ENCODE assay signal across 7 mouse cellular contexts in genomic region chr7:30122188-30122530, GRCm38 (mm10). TPM values are rescaled to one million over a fixed set of nuclear protein-coding genes. Genes with fewer than 3 reads are reported as not detected.
A peak's percentile ranks its signal among the peaks of the same experiment; 100 is the strongest.
DNase-seq lines count a peak whose midpoint lies in the region; ATAC-seq and TF ChIP-seq lines count a peak whose summit lies in the region.

No protein-coding gene starts in this region.

- peak overlapping the region; percentile 19; the same call in 1 of the 2 replicates for H3K27ac ChIP-seq in spleen, adult 2 months (ENCODE audit: insufficient read depth, low read length)
- peak overlapping the region; percentile 88 for H3K27ac ChIP-seq in embryonic facial prominence, embryonic 12.5 days
- peak overlapping the region; percentile 75; the same call in 1 of the 2 replicates for H3K27ac ChIP-seq in limb, embryonic 12.5 days
- peak overlapping the region; percentile 61 for H3K27ac ChIP-seq in stomach, postnatal 0 days (replicated peaks)

- no peak for TF ChIP-seq CTCF in spleen, adult 2 months (IDR thresholded peaks at IDR 0.05; ENCODE audit: extremely low read depth, insufficient read depth, insufficient read length, insufficient replicate concordance)
- no peak for TF ChIP-seq CTCF in stomach, postnatal 0 days (IDR thresholded peaks at IDR 0.05; ENCODE audit: low read depth)

- H3K9ac ChIP-seq in embryonic facial prominence, embryonic 12.5 days, result peak overlapping the region; percentile 70
- H3K9ac ChIP-seq in limb, embryonic 12.5 days (replicated peaks), result peak overlapping the region; percentile 80
- H3K9ac ChIP-seq in stomach, postnatal 0 days (ENCODE audit: low read length), result peak overlapping the region; percentile 71

- H3K36me3 ChIP-seq in spleen, adult 2 months (ENCODE audit: control insufficient read depth, insufficient read depth, low read length), result no peaks in the 10 kb centered on the region
- H3K36me3 ChIP-seq in embryonic facial prominence, embryonic 12.5 days, result peaks cover 8% of the 10 kb centered on the region
- H3K36me3 ChIP-seq in limb, embryonic 12.5 days, result peaks cover 16% of the 10 kb centered on the region
- no peaks in the 10 kb centered on the region for H3K36me3 ChIP-seq in stomach, postnatal 0 days (ENCODE audit: control insufficient read depth, insufficient read depth, low read length)

- no peak for TF ChIP-seq POLR2A in spleen, adult 2 months (IDR thresholded peaks at IDR 0.05; ENCODE audit: low read depth, low read length)

- no peaks in the 10 kb centered on the region for H3K4me1 ChIP-seq in spleen, adult 2 months (ENCODE audit: control insufficient read depth, insufficient read depth, insufficient read length)
- H3K4me1 ChIP-seq in embryonic facial prominence, embryonic 12.5 days, result peaks cover 11% of the 10 kb centered on the region
- peaks cover 9% of the 10 kb centered on the region for H3K4me1 ChIP-seq in limb, embryonic 12.5 days (replicated peaks)
- H3K4me1 ChIP-seq in stomach, postnatal 0 days (replicated peaks; ENCODE audit: control insufficient read depth, insufficient read depth), result no peaks in the 10 kb centered on the region

- H3K4me3 ChIP-seq in spleen, adult 2 months (ENCODE audit: extremely low read depth, insufficient read depth, insufficient read length), result peak overlapping the region; percentile 77
- peak overlapping the region; percentile 67 for H3K4me3 ChIP-seq in embryonic facial prominence, embryonic 12.5 days
- H3K4me3 ChIP-seq in limb, embryonic 12.5 days (replicated peaks), result peak overlapping the region; percentile 68
- peak overlapping the region; percentile 63 for H3K4me3 ChIP-seq in stomach, postnatal 0 days (ENCODE audit: low read depth, low read length)

- H3K27me3 ChIP-seq in spleen, adult 2 months (ENCODE audit: control insufficient read depth, insufficient read depth, low read length), result no peaks in the 10 kb centered on the region
- no peaks in the 10 kb centered on the region for H3K27me3 ChIP-seq in embryonic facial prominence, embryonic 12.5 days
- H3K27me3 ChIP-seq in limb, embryonic 12.5 days, result no peaks in the 10 kb centered on the region
- H3K27me3 ChIP-seq in stomach, postnatal 0 days (ENCODE audit: control insufficient read depth, insufficient read depth, low read length), result no peaks in the 10 kb centered on the region

- H3K4me2 ChIP-seq in embryonic facial prominence, embryonic 12.5 days (replicated peaks), result peak overlapping the region; percentile 82
- H3K4me2 ChIP-seq in limb, embryonic 12.5 days, result peak overlapping the region; percentile 64
- peak overlapping the region; percentile 64 for H3K4me2 ChIP-seq in stomach, postnatal 0 days (replicated peaks; ENCODE audit: low read depth)

- DNase-seq in spleen, adult 2 months (ENCODE audit: low read depth in 1 of 2, low spot score in 2 of 2), result no peak
- no peak for DNase-seq in spleen, postnatal 36 days (ENCODE audit: low spot score in 2 of 2)
- no peak for DNase-seq in stomach, postnatal 0 days (ENCODE audit: low spot score)
- DNase-seq in urinary bladder, postnatal 25 days (ENCODE audit: low spot score), result no peak
- no peak for DNase-seq in kidney, postnatal 14 days

- peak; percentile 4; the same call in 1 of the 2 replicates for ATAC-seq in embryonic facial prominence, embryonic 12.5 days (ENCODE audit: insufficient number of reproducible peaks, insufficient read depth, low FRiP score, low TSS enrichment)
- 0 out of 2 replicates have a peak, but pooled peaks have one; percentile 21 for ATAC-seq in limb, embryonic 12.5 days (ENCODE audit: insufficient number of reproducible peaks, insufficient read depth, low FRiP score, low TSS enrichment, low read depth)
- peak; percentile 38; the same call in 1 of the 2 replicates for ATAC-seq in stomach, postnatal 0 days (ENCODE audit: low FRiP score, low TSS enrichment)

- H3K9me3 ChIP-seq in embryonic facial prominence, embryonic 12.5 days, result no peaks in the 10 kb centered on the region; the same call in 1 of the 2 replicates
- no peaks in the 10 kb centered on the region for H3K9me3 ChIP-seq in limb, embryonic 12.5 days
- no peaks in the 10 kb centered on the region for H3K9me3 ChIP-seq in stomach, postnatal 0 days (ENCODE audit: control insufficient read depth, low read length)

- under 1% methylated on average over 15 of the region's 15 CpGs for WGBS in spleen, adult 2 months
- WGBS in embryonic facial prominence, embryonic 12.5 days, result 4% methylated on average over 15 of the region's 15 CpGs
- WGBS in limb, embryonic 12.5 days, result 6% methylated on average over 15 of the region's 15 CpGs
- WGBS in stomach, postnatal 0 days, result 4% methylated on average over 15 of the region's 15 CpGs

- TF ChIP-seq EP300 in stomach, postnatal 0 days (optimal IDR thresholded peaks at IDR 0.05), result no peak

RNA-seq across cellular contexts. Expression of gene Zfp382, which starts 0.4 kb away (rescaled TPM):
- polyA plus RNA-seq in spleen, adult 2 months (2012; rRNA removed), result 0.92 and 1.9 TPM in 2 replicates
- 13.1 and 16.3 TPM in 2 replicates for polyA plus RNA-seq in embryonic facial prominence, embryonic 12.5 days (2016; fragmentation: Nextera tagmentation; extraction: Ambion mirVana)
- 11.8 and 16.7 TPM in 2 replicates for polyA plus RNA-seq in limb, embryonic 12.5 days (2016; fragmentation: Nextera tagmentation; extraction: Ambion mirVana)
- polyA plus RNA-seq in stomach, postnatal 0 days (2015; fragmentation: Nextera tagmentation; extraction: Ambion mirVana), result 2.4 and 3.0 TPM in 2 replicates

RNA-seq across cellular contexts. Expression of gene Zfp260, which starts 27.6 kb away (rescaled TPM):
- polyA plus RNA-seq in spleen, adult 2 months (2012; rRNA removed), result 9.3 and 11.3 TPM in 2 replicates
- polyA plus RNA-seq in embryonic facial prominence, embryonic 12.5 days (2016; fragmentation: Nextera tagmentation; extraction: Ambion mirVana), result 148 and 151 TPM in 2 replicates
- 138 and 146 TPM in 2 replicates for polyA plus RNA-seq in limb, embryonic 12.5 days (2016; fragmentation: Nextera tagmentation; extraction: Ambion mirVana)
- polyA plus RNA-seq in stomach, postnatal 0 days (2015; fragmentation: Nextera tagmentation; extraction: Ambion mirVana), result 44.6 and 44.8 TPM in 2 replicates

RNA-seq across cellular contexts. Expression of gene Zfp566, which starts 31.8 kb away (rescaled TPM):
- 1.1 and 2.2 TPM in 2 replicates for polyA plus RNA-seq in spleen, adult 2 months (2012; rRNA removed)
- polyA plus RNA-seq in embryonic facial prominence, embryonic 12.5 days (2016; fragmentation: Nextera tagmentation; extraction: Ambion mirVana), result 16.3 and 19.5 TPM in 2 replicates
- 17.0 and 25.0 TPM in 2 replicates for polyA plus RNA-seq in limb, embryonic 12.5 days (2016; fragmentation: Nextera tagmentation; extraction: Ambion mirVana)
- polyA plus RNA-seq in stomach, postnatal 0 days (2015; fragmentation: Nextera tagmentation; extraction: Ambion mirVana), result 3.4 and 3.8 TPM in 2 replicates

RNA-seq across cellular contexts. Expression of gene Gm26920, which starts 31.9 kb away (rescaled TPM):
- polyA plus RNA-seq in spleen, adult 2 months (2012; rRNA removed), result 0.16 TPM in 1 of 2 replicates, not detected in the other
- 3.3 and 4.4 TPM in 2 replicates for polyA plus RNA-seq in embryonic facial prominence, embryonic 12.5 days (2016; fragmentation: Nextera tagmentation; extraction: Ambion mirVana)
- polyA plus RNA-seq in limb, embryonic 12.5 days (2016; fragmentation: Nextera tagmentation; extraction: Ambion mirVana), result 3.4 and 3.7 TPM in 2 replicates
- 0.36 and 0.38 TPM in 2 replicates for polyA plus RNA-seq in stomach, postnatal 0 days (2015; fragmentation: Nextera tagmentation; extraction: Ambion mirVana)

RNA-seq across cellular contexts. Expression of gene Zfp146, which starts 47.4 kb away (rescaled TPM):
- polyA plus RNA-seq in spleen, adult 2 months (2012; rRNA removed), result 7.3 and 8.8 TPM in 2 replicates
- 17.2 and 20.6 TPM in 2 replicates for polyA plus RNA-seq in embryonic facial prominence, embryonic 12.5 days (2016; fragmentation: Nextera tagmentation; extraction: Ambion mirVana)
- 19.1 and 23.0 TPM in 2 replicates for polyA plus RNA-seq in limb, embryonic 12.5 days (2016; fragmentation: Nextera tagmentation; extraction: Ambion mirVana)
- polyA plus RNA-seq in stomach, postnatal 0 days (2015; fragmentation: Nextera tagmentation; extraction: Ambion mirVana), result 4.2 and 5.4 TPM in 2 replicates

Comparison
In these comparisons a context has a peak if more than half of its experiments do, and no peak if none do; other contexts are left out.
1. H3K27ac ChIP-seq: peak in every context shown above with its lines; median percentile 88 in embryonic facial prominence, embryonic 12.5 days; 75 in limb, embryonic 12.5 days; 61 in stomach, postnatal 0 days; 19 in spleen, adult 2 months.